Mouse (Mus musculus) adrenal gland, postnatal 4 days (tissue): ENCODE results near the gene Rab3c. TPM values are rescaled to one million over a fixed set of nuclear protein-coding genes. Genes with fewer than 3 reads are reported as not detected.

Source experiments
- DNase-seq, 2 experiments: peaks; one replicate each; pipeline ENCODE4 v3.0.0; 2021 to 2022; ENCODE audit warnings: low spot score in 2 of 2, mixed read lengths in 2 of 2
- long read RNA-seq, 2 experiments: library from polyadenylated mRNA; stranded (forward); transcript quantifications; one replicate each; pipeline ENCODE4 v2.0.0; 2021
- total RNA-seq, 2 experiments: library from RNA; stranded (reverse); gene quantifications; 2 replicates each; pipeline ENCODE4 v1.2.3; 2021

Gene Rab3c
- total RNA-seq = 10 to 100 TPM; 35.8 to 41.8 TPM
- long read RNA-seq, experiment 1, full-length matches to known transcripts = 9 of 15 reads
- long read RNA-seq, experiment 1, partial matches to known transcripts = 2 of 15 reads
- long read RNA-seq, experiment 1, other reads (novel, unspliced or antisense) = 4 of 15 reads
- long read RNA-seq, experiment 2, full-length matches to known transcripts = 21 of 28 reads
- long read RNA-seq, experiment 2, partial matches to known transcripts = 1 of 28 reads
- long read RNA-seq, experiment 2, other reads (novel, unspliced or antisense) = 6 of 28 reads

DNA sequence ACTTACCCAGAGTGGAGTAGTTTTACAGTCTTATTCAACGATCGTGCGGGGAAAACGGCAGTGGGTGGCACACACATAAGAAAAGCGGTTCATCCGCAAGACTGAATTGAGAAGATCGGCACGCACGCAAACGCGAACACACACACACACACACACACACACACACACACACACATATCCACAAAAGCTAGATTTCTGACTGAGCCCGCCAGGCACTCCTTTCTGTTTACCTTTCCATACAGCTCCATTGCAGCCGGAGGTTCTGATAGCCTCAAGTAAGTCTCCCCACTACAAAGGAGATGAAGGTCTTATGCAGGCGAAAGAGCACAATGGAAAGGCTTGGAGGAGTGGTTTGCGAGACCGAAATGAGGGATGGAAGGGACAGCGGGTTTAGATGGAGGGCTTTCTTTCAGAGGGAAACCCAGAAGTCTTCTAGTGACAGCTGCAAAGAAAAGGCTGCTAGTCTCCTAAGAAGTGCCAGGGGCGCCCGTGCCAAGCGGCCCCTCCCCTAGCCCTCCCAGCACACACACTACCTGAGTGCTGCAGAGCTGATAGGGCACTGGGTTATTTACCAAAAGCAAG, at the start of gene Rab3c:
Gene Rab3c, minus strand, starts transcription at position 434 of the 582 bp plus-strand sequence.
- no peak for DNase-seq

DNA sequence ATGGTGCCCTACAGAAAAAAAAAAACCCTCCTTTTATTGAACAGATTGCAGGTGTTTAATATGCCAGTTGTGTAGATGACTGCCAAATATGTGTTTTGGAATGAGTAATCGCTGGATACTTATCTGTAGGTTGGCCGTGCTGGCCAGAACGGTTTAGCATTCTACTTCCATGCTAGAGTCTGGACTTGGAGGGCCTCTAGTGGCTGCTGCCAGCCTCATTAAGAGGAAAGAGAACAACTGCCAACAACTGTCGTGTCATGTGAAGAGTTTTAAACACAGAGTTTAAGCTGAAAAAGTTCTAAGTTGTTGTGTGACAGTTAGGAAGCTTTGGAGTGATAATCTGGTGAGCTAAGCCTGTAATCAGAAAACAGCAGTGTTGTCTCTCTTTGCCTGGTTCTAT, 38.0 kb upstream of the Rab3c start:
- DNase-seq = no peak

- DNase-seq = no peak
Measured at GRCm38 (mm10) chr13:110307188-110307587, 26.4 kb upstream of the Rab3c start.

- DNase-seq = no peak
Measured at GRCm38 (mm10) chr13:110297112-110297511, 16.3 kb upstream of the Rab3c start.

GRCm38 (mm10) chr13:110288499-110288898, 7.7 kb upstream of the Rab3c start:
- DNase-seq = no peak

DNA sequence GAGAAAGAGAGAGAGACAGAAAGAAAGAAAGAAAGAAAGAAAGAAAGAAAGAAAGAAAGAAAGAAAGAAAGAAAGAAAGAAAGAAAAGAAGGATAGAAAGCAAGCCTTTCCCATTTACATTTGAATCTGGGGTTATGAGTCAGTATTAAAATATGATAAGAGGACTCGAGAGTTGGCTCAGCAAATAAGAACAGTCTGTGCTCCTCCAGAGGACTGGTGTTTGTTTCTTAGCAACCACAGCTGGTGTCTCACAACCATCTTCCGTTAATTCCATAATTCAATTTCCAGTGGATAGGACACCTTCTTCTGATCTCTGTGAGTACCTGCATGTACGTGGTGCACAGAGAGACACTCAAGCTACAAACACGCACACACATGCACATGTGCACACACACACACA, 3.0 kb upstream of the Rab3c start:
- no peak for DNase-seq

DNA sequence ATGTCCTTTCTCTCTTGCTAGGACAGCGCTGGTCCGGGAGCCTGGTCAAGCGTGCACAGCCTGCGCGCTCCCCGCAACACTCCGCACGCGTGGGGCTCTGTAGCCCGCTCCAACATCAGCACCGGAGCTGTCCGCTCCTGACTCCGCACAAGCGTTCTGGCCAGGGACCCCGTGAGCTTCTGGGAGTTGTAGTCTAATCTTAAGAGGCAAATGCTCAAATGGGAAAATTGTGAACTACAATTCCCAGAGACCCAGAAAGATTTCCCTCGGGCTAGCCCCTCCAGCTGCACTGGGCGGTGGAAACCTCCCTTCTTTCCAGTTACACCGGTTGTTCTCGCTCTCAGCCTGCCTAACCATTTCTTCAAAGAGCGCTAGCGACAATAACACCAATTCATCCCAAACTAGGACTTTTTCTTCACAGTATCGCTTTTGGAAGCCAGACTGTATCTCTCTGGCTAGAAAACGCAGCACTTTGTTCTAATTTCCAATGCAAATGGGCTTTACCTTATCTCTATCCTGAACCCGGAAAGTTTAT, 701 bp downstream of the Rab3c start:
- peak; percentile 11 to 46 for DNase-seq

- DNase-seq = no peak
Measured at GRCm38 (mm10) chr13:110278976-110279736, 1.6 kb downstream of the Rab3c start.

- DNase-seq = no peak
Measured at GRCm38 (mm10) chr13:110277709-110278108, 3.1 kb downstream of the Rab3c start.

DNA sequence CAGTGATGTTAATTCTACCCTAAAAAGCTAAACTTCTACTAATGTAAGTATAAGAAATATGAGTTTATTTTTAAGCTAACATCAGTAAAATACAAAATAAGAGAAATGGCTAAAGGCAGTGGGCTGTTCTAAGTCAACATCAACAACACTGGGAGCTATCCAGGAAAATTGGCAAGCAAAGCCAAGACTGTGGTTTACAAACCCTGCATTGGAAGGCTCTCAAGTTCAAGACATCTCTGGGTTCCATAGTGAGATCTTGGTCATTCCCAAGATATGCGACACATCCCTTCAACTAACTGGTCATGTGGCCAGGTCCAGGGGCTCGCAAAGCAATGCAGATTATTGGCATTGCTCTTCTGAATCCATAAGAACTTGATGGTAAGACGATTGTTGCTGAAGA, 5.3 kb downstream of the Rab3c start:
- no peak for DNase-seq

DNA sequence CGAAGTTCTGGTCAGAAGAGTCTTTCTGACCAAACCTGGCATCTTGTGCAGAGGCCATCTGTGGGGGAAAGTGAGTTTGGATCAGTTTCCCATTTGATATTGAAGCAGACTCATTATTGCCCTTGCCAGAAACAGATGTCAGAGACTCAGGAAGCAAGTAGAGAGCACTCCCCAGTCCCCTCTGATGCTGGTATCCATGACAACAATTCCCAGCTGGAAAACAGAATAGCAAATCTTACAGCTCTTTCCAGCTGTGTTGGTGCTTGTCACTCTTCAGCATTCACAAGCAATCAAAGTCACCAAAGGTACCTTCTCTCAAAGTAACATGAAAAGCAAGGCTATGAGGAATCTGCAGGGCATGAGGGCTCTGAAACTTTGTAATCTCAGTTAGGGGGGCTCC, 20.1 kb downstream of the Rab3c start:
- no peak for DNase-seq

GRCm38 (mm10) chr13:110251453-110251852, 29.3 kb downstream of the Rab3c start:
- DNase-seq = no peak

- no peak for DNase-seq
Measured at GRCm38 (mm10) chr13:110248481-110248880, 32.3 kb downstream of the Rab3c start.

GRCm38 (mm10) chr13:110238970-110239369, 41.8 kb downstream of the Rab3c start:
- no peak for DNase-seq

- no peak for DNase-seq
Measured at GRCm38 (mm10) chr13:110237209-110237935, 43.4 kb downstream of the Rab3c start.

DNA sequence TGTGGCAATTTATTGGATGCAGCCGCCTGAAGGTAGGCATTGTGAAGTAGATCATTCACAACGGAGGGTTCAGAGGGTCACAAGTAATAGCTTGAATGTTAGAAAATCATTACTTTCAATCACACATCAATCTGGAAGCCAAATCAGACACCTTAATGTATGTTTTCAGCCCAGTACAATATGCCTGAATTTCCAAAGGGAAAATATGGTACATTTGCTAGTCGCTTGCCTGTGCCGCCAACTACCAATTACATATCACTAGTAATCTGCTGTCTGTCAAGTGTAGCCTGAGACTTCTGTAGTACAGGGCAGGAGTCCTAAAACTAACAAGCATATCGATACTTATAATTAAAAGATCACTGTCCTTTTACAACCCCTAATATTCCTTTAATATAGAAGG, 47.4 kb downstream of the Rab3c start:
- DNase-seq = no peak

- no peak for DNase-seq
Measured at GRCm38 (mm10) chr13:110231086-110231688, 49.6 kb downstream of the Rab3c start.

GRCm38 (mm10) chr13:110230046-110230445, 50.8 kb downstream of the Rab3c start:
- no peak for DNase-seq

GRCm38 (mm10) chr13:110219195-110219594, 61.6 kb downstream of the Rab3c start:
- no peak for DNase-seq

DNA sequence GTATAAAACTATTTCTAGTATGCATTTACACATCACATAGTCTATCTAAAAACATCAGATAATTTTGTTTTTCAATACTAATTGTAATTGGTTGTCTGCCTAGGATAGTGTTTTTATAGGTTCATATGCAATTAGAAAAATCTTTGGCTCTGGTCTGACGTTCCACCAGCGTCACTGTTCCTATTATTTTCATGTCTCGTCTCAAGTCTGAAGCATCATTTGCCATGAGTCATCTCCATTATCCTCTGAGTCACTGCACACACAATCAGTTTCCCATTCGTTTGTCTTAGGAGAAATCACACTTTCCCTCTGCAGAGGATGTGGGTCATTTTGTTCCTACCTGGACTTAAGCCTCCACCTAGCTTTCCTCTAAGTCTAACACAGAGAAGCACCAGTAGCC, 62.3 kb downstream of the Rab3c start:
- no peak for DNase-seq

DNA sequence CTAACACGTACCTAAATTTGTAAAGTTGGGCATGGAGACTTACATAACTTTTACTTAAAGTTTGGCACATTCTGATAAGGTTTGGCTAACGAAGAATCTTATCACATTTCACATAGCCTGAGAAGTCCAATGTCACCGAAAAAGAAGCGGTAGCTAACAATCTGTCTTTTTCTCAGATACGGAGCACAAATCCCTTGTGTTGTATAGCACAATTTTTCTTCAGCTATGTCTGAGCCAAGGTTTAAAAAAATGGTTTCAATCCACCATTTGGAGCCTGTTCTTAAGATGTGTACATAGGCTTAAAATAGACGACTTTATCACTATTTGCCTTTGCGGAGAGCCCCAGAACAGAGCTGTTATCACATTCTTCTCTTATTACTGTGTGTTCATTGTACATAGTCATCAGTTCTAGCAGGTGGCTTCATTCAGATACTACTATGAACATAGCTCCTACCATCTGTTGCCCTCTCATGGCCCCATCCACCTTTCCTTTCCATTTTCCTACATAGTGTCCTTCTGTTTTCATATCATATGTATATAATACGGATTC, 69.2 kb downstream of the Rab3c start:
- DNase-seq = no peak
